Mouse (Mus musculus) right cerebral cortex, adult 2 months (tissue): ENCODE measurements at regions not wholly inside any gene's neighbourhood (a gene's known extent, or its start where the extent isn't known, plus 50 kb on each side); places are given as distances from the start of the nearest gene placed in this dataset.
A peak's percentile ranks its signal among the peaks of the same experiment; 100 is the strongest.

Source experiments
- DNase-seq, 2 experiments: peaks; one replicate each; pipeline ENCODE4 v3.0.0; 2021 to 2022; ENCODE audit warnings: low spot score in 2 of 2

DNA sequence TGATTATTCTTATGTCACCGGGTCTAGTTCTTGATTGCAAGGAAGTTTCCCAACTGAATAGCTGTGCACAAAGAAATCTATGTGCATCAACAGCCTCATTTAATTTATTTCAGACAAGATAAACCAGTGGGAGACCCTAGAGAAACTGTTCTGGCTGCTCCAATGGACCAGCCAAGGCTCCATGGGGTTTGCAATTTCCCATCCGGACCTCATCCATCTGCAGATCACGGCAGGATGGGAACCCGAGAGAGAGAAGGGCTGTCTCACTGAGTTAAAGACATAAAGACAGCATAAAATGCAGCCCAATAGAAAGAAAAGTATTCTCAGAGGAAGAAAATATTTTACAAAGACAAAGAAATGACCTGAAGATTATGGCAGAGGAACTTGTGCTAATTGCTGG lies 458.5 kb upstream of the Cdh10 start:
- DNase-seq, result no peak

DNA sequence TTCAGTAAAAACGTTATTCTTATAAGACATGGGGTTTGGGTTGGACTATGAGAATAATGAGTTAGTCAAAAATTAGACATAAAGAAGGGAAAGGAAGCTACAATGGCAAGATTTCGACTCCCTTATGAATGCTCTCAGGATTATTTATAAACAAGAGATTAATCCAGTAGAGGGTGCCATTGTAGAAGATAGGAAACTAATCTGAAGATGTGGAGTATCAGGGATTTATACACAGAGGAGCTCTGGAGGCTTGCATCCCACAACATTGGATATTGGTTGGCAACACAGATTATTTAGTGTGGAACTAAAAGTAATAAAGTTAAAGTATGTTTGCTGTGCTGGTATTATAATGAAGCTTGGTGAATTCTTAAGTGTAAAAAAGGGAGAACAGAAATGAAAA lies 419.0 kb upstream of the Cdh10 start:
- DNase-seq, result no peak

DNA sequence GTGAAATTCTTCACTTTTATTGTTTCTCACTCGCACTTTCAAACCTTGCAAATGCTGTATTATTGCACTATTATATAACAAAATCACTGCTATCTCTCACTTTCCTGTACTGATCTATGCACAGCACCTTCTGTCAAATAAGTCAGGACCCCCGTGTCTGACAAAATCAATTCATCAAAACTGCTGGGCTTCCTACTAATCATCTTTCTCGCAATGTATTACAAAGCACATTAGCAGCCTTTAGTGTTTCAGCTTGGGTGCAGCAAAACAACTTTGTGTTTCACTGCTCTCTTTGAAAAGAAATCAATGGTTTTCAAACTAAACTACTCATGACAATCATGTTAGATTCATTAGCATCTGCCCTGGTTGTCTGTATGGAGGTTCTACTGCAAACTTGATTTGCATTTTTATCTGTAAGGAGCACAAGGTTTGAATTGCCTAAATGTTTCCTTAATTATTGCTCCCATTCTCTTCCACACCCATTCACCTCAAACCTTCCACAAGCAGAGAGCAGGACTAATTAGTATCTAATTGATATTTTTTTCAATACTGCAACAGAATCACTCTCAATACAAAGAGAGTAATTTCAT lies 418.4 kb upstream of the Cdh10 start:
- DNase-seq, result no peak

DNA sequence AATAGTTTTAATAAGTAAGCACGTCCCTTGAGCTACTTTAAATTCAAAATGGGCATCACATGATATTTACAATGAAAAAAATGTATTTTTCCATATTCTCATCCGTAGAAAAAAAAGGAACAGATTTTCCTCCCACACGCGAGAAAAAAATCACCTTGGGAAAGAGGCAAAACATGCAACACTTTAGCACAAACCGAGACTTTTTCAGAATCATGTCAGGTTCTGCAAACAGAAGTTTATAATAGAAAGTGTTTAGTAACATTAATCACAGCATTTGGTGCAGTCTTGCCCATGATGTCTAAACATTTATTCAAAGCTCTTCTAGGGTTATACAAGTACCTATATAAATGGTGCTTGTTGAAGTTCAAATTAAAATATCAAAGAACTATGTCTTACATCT lies 386.0 kb upstream of the Cdh10 start:
- DNase-seq, result peak; percentile 4 to 15

DNA sequence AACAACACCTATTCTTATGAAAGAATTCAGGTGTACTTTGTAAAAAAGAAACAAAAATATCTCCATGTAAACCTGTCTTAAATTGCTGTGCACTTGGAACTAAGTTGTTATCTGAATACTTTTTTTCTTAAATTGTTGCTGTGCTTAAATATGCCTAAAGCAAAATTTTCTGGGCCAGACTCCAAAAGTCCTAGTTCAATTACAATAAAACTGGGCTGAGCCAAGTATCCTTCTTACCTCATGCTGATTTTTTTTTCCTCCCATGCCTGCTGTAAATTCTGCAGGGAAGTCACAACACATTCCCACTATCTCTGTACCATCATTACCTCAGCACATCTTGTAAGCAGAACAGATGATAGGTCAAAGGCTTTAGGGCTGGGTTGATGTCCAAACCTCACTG lies 364.9 kb upstream of the Cdh10 start:
- no peak for DNase-seq

DNA sequence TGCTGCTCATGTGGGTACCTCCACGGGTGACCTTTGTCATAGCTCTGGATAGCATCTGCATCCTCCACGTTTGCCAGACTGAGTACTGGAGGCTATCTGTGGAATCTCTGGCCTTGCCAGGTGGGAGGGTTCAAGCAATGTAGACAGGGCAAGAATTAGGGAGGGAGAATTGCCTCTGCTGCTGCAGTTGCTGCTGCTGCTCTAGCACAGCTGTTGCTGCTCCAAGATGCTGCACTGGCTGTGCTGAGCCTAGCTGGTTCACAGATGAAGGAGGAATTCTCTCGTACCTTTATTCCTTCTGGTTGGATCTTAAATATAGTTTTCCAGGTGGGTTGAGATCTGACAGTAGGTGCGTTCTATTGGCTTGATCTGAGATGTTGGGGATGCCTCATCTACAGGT lies 336.4 kb upstream of the Cdh10 start:
- DNase-seq, result no peak

DNA sequence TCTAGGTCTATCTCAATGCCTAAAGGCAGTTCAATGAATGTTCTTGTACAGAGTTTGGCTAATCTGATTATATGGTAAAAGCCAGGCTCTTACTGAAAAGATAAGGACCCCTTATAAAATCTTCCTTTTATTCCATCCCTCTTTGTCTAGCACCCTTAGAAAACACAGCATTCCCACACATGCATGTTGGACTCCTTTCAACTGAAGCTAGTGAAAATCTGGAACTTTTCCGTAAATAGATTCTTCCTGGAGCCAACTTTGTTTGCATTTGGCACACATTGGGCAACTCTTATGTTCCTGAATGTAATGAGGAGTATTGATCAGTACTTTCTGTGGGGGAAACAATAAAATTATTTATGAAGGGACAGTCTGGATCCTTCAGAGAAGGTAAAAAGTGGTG lies 307.1 kb upstream of the Cdh10 start:
- peak in 1 of 2 experiments; percentile 5 for DNase-seq

DNA sequence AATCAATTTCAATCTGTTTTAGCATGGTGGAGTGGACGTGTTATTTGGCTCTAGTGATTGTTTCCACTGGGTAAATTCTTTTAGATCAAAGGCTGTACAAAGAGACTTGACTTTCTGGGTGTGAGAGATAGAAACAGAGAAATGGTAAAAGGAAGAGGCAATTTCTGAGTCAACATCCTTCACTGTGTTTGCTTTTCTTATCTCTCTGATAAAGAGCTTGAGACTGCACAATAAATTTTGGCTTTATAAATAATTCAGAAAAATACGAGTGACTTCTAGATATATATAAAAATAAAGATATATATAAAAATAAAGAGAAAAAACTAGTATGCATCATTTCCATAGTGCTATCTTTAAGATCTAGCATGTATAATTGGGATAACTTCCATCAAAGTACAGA lies 301.0 kb upstream of the Cdh10 start:
- DNase-seq, result no peak

DNA sequence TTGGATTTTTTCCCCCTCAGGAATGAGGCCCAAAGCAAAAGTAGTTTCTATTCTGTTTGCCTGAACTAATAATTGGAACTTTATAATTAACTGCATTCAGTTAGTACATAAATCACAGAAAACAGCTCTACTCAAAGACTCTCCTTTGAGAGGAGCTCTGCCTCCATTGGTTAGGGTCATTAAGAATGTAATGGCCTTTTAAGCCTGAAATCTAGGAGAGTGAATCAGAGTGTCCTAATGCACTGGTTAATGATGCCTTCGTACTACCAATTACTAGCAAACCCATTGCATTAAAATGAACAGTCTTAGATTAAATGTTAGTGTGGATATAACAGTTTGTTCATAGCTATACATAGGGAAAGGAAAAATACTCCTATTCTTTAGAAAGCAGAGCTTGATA lies 262.3 kb upstream of the Cdh10 start:
- DNase-seq, result no peak
